Mouse (Mus musculus) stomach, embryonic 14.5 days (tissue): Measurements from ENCODE around the gene Ezh1. TPM values are rescaled to one million over a fixed set of nuclear protein-coding genes. Genes with fewer than 3 reads are reported as not detected.

ENCODE experiments used
- ATAC-seq: fragments of 200-750 bp; cut with Nextera tagmentation; 2 replicates; pipeline ENCODE4 v1.8.0; 2017; ENCODE audit warnings: low read depth, moderate TSS enrichment; ENCODE audit not compliant: insufficient number of reproducible peaks, insufficient read depth, low FRiP score
- H3K27ac ChIP-seq: fragments of 300-500 bp; sonication (generic); 2 replicates; pipeline ENCODE4 v1.5.1; 2014; ENCODE audit warnings: mild to moderate bottlenecking, low read length, moderate library complexity, mixed read lengths
- H3K27me3 ChIP-seq: fragments of 300-500 bp; sonication (generic); 2 replicates; pipeline ENCODE4 v1.6.1; 2014; ENCODE audit warnings: low read length, control low read depth, mixed read lengths; ENCODE audit not compliant: control insufficient read depth, insufficient read depth
- H3K36me3 ChIP-seq: fragments of 300-500 bp; sonication (generic); 2 replicates; pipeline ENCODE4 v1.6.1; 2014; ENCODE audit warnings: mild to moderate bottlenecking, control low read depth, low read length, moderate library complexity, mixed read lengths; ENCODE audit not compliant: control insufficient read depth, insufficient read depth
- H3K4me1 ChIP-seq: fragments of 300-500 bp; sonication (generic); 2 replicates; pipeline ENCODE4 v1.6.1; 2014; ENCODE audit warnings: low read length, control low read depth, mixed read lengths; ENCODE audit not compliant: control insufficient read depth, insufficient read depth
- H3K4me2 ChIP-seq: fragments of 300-500 bp; sonication (generic); replicated peaks from 2 replicates; pipeline ENCODE4 v1.6.1; 2014; ENCODE audit warnings: low read depth, low read length, control low read depth
- H3K4me3 ChIP-seq: fragments of 300-500 bp; sonication (generic); 2 replicates; pipeline ENCODE4 v1.5.1; 2014; ENCODE audit warnings: low read depth, low read length, control low read depth
- H3K9ac ChIP-seq: fragments of 300-500 bp; sonication (generic); replicated peaks from 2 replicates; pipeline ENCODE4 v1.6.1; 2014; ENCODE audit warnings: low read depth, mild to moderate bottlenecking, control low read depth, low read length, moderate library complexity, mixed read lengths
- H3K9me3 ChIP-seq: fragments of 300-500 bp; sonication (generic); 2 replicates; pipeline ENCODE4 v1.6.1; 2016; ENCODE audit warnings: low read depth, low read length, control low read depth; ENCODE audit not compliant: control insufficient read depth
- WGBS: fragments of 180-500 bp; shearing (Covaris S2); extraction: QIAGEN DNeasy Blood & Tissue Kit; methylation state at CpG from one replicate; pipeline ENCODE4 v1.1.7; 2014; 5-methylcytosine and 5-hydroxymethylcytosine counted together
- polyA plus RNA-seq: library from polyadenylated mRNA; unstranded; fragments of >200 nt; fragmentation: Nextera tagmentation; extraction: Ambion mirVana; gene quantifications from 2 replicates; pipeline ENCODE4 v1.2.1, GENCODE M21; 2014

The Ezh1 gene
- polyA plus RNA-seq, 1 experiment from 2014 or later = 19.1 TPM

DNA sequence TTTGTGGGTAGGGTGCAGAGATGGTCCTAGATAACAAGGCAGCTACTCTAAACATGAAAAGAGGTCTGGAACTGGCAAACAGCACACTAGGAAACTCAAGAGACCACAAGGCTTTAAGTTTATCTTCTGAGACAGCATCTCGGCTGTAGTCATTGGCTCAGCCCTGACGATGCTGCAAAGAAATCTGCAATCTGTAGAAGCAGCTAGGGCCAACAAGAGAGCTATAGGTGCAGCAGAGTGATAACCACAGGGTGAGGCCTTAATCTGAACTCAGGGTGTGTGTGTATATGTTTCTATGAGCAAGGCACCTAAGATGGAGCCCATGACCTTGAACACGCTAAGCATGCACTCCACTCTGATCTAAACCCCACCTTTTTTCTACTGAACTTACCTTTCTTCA, 26.7 kb downstream of the Ezh1 start:
- H3K27me3 ChIP-seq = no peaks in the 10 kb centered on the region
- no peak overlapping the region for H3K4me2 ChIP-seq
- no peak overlapping the region for H3K4me3 ChIP-seq
- H3K4me1 ChIP-seq = no peaks in the 10 kb centered on the region
- H3K9me3 ChIP-seq = no peaks in the 10 kb centered on the region
- 86% methylated on average over 3 of the region's 3 CpGs for WGBS
- no peak overlapping the region for H3K27ac ChIP-seq
- H3K36me3 ChIP-seq = peaks cover 56% of the 10 kb centered on the region
- no peak overlapping the region for H3K9ac ChIP-seq
- ATAC-seq = no peak

DNA sequence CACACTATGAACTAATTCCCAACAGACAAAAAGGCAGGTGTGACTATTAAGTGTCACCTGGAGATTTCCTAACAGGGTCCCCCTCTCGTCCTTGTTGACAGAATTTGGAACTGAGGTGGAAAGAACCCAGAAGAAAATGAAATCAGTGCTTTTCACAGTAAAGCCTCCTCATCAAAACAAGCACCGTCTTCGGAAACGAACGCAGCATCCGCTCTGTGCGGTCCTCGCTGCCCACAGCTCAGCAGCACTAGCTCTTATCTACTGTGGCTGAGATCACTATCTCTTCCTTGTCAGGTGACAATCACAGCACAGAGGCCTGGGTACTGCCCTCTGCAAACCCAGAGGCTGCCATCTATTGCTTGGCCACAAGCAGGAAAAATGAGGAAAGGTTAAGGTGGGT, 30.1 kb downstream of the Ezh1 start:
- Histone ChIP-seq H3K27ac (no peak overlapping the region), H3K36me3 (peaks cover 41% of the 10 kb centered on the region), H3K9me3 (no peaks in the 10 kb centered on the region), H3K4me1 (peaks cover under 1% of the 10 kb centered on the region), H3K27me3 (no peaks in the 10 kb centered on the region), H3K4me3 (no peak overlapping the region), H3K4me2 (no peak overlapping the region), H3K9ac (no peak overlapping the region)
- no peak for ATAC-seq
- 86% methylated on average over 8 of the region's 8 CpGs for WGBS

DNA sequence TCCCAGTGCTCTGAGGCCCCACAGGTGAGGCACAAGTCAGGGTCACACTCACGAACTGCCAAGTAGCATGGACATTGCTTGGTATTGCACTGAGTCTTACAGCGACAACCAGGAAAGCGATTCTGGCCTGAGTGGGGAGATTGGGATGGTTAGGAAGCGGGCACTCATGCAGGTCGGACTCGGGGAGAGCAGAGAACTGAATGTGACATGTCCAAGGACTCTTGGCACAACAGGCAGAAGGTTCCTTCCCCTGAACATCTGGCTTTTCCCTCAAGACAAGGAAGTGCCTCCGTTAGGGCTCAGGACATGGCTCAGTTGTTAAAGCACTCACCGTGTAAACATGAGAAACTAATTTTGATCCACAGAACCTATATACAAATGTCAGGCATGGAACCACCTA, 30.7 kb downstream of the Ezh1 start:
- Histone ChIP-seq H3K27ac (no peak overlapping the region), H3K4me2 (no peak overlapping the region), H3K4me3 (no peak overlapping the region), H3K27me3 (no peaks in the 10 kb centered on the region), H3K9me3 (no peaks in the 10 kb centered on the region), H3K9ac (no peak overlapping the region), H3K36me3 (peaks cover 40% of the 10 kb centered on the region), H3K4me1 (peaks cover 7% of the 10 kb centered on the region)
- ATAC-seq = no peak
- WGBS = 89% methylated on average over 8 of the region's 8 CpGs

DNA sequence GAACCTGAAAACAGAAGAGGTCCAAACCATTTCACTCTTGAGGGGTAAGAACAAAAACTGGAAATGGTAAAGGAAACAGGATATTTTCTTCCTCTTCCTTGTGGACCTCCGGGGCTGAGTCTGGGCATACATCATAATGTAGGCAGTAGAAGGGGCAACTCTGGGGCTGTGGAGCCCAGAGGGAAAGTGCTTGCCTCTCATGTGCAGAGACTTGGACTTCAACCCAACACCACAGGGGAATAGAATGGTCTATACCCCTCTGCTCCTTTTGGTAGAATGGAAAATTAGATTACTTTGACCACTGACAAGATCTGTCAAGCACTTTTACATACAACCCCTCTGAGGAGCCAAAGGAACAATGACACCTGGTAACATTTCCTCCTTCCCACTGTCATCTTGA, 31.2 kb downstream of the Ezh1 start:
- no peaks in the 10 kb centered on the region for H3K9me3 ChIP-seq
- H3K4me1 ChIP-seq = peaks cover 11% of the 10 kb centered on the region
- 80% methylated on average over 1 of the region's 1 CpGs for WGBS
- H3K27ac ChIP-seq = no peak overlapping the region
- peaks cover 35% of the 10 kb centered on the region for H3K36me3 ChIP-seq
- H3K9ac ChIP-seq = no peak overlapping the region
- ATAC-seq = no peak
- no peaks in the 10 kb centered on the region for H3K27me3 ChIP-seq
- H3K4me2 ChIP-seq = no peak overlapping the region
- H3K4me3 ChIP-seq = no peak overlapping the region

DNA sequence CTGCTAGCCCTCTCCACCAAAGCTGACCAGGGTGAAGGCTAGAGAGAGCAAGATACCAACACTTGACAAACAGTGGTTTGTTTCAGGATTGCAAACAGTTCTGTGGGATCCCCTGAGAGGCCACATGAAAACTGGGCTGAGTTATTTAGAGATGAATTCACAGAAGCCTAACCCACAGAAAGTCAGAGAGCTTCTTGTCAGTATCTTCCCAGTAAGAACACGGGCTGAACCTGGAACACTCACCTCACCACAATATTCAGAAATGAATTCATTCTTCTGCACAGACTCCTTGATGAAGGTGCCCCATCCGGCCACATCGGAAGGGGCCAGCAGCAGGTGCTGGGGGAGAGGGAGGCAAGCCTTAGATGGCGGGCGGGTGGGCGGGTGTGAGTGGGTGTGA, 31.6 kb downstream of the Ezh1 start:
- Histone ChIP-seq H3K4me1 (peaks cover 15% of the 10 kb centered on the region), H3K9ac (no peak overlapping the region), H3K27ac (no peak overlapping the region), H3K36me3 (peaks cover 30% of the 10 kb centered on the region), H3K27me3 (no peaks in the 10 kb centered on the region), H3K4me2 (no peak overlapping the region), H3K9me3 (no peaks in the 10 kb centered on the region), H3K4me3 (no peak overlapping the region)
- WGBS = 83% methylated on average over 6 of the region's 6 CpGs
- ATAC-seq = no peak

DNA sequence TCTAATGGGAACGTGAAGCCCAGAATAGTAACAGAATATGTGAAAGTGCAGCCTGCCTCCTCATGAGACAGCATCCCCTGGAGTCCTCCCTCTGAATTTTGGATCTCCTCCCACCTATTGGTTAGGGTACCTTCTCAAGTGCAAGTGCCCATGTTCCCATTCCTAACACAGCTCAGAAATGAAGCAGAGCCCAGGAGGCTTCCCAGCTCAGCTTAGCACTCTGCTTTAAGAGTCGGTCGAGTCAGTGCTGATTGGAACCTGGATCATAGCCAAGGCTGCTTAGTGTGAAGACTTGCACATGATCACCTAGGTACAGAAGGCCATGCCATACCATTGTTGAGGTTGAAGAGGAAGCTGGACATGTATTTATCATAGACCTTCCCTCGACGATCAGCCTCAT, 32.1 kb downstream of the Ezh1 start:
- WGBS = 65% methylated on average over 5 of the region's 5 CpGs
- no peak for ATAC-seq
- Histone ChIP-seq H3K4me3 (no peak overlapping the region), H3K4me2 (no peak overlapping the region), H3K9ac (no peak overlapping the region), H3K27ac (no peak overlapping the region), H3K36me3 (peaks cover 25% of the 10 kb centered on the region), H3K9me3 (no peaks in the 10 kb centered on the region), H3K27me3 (no peaks in the 10 kb centered on the region), H3K4me1 (peaks cover 20% of the 10 kb centered on the region)

DNA sequence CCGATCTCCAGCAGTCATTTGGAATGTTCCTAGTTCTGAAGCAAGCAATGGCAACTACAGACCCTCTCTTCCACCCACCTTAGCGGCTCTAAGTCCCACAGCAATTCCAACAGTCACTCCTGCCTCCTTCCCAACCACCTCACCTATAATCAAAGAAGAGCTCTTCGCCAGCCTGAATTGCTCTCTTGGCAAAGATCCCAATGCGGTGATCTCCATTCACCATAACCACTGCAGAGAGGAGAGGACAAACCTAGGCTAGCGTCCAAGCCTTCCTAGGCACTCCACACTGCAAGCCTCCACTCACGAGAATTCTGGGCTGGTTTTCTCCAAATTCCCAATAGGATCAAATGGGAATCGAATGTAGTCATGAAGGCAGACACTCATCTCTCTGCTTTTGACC, 33.2 kb downstream of the Ezh1 start:
- ATAC-seq = no peak
- peaks cover 25% of the 10 kb centered on the region for H3K4me1 ChIP-seq
- H3K27me3 ChIP-seq = no peaks in the 10 kb centered on the region

DNA sequence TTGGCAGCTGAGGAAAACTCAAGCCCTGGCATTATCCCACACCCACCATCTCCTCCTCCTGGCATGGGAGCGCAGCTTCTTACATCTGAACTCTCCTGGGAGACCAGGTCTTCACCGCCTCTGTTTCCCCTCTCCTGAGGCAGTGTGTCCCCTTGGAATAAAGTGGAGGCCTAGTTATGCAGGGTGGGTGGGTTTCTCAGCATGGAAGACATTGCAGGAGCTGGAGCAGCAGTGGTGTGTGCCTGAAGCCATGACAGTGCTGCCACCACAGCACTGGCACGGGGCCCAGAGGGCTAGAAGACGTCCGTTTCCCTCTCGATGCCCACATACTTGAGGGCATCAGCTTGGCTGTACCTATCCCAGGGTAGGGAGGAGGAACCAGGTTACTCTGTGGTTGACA, 33.6 kb downstream of the Ezh1 start:
- H3K36me3 ChIP-seq = peaks cover 20% of the 10 kb centered on the region
- ATAC-seq = no peak
- 90% methylated on average over 6 of the region's 6 CpGs for WGBS

More for the DNA sequence above, 33.2 kb downstream of the Ezh1 start:
- WGBS = 89% methylated on average over 7 of the region's 7 CpGs
- Histone ChIP-seq H3K9ac (no peak overlapping the region), H3K4me3 (no peak overlapping the region), H3K4me2 (no peak overlapping the region), H3K27ac (no peak overlapping the region), H3K36me3 (peaks cover 20% of the 10 kb centered on the region), H3K9me3 (no peaks in the 10 kb centered on the region)

DNA sequence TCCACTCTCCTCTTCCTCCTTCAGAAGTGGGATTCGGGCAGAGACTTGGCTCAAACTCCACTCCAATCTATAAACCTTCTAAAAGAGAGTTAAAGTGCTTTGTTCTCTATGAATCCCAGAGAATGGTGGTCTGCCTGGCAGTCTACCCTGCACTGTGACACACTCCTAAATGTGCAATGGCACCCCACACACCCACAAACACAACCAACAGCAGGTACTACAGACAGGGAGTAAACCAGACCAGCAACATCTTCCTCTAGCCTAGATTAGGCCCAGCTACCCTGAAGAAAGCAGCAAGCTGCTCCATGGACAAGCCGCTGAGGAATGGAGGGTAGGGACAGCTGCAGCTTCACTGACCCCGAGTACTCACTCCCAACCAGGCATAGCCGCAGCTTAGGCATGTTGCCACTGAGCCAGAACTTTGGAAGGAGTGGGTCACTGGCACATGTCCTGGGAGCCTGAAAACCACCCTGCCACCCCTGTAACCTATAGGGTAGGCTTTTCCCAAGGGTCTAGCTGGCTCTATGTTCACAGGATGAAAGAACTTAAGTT, 34.3 kb downstream of the Ezh1 start:
- whole genome bisulfite sequencing = 82% methylated on average over 4 of the region's 4 CpGs
- Histone ChIP-seq H3K27me3 (no peaks in the 10 kb centered on the region), H3K4me1 (peaks cover 25% of the 10 kb centered on the region), H3K9me3 (no peaks in the 10 kb centered on the region), H3K9ac (no peak overlapping the region), H3K4me3 (no peak overlapping the region), H3K36me3 (peaks cover 20% of the 10 kb centered on the region), H3K27ac (no peak overlapping the region), H3K4me2 (no peak overlapping the region)
- no peak for ATAC-seq

More for the DNA sequence above, 33.6 kb downstream of the Ezh1 start:
- no peak overlapping the region for H3K4me2 ChIP-seq
- no peaks in the 10 kb centered on the region for H3K27me3 ChIP-seq
- no peaks in the 10 kb centered on the region for H3K9me3 ChIP-seq
- no peak overlapping the region for H3K27ac ChIP-seq
- H3K4me3 ChIP-seq = no peak overlapping the region
- H3K4me1 ChIP-seq = peaks cover 25% of the 10 kb centered on the region
- H3K9ac ChIP-seq = no peak overlapping the region
